Mouse (Mus musculus) G1E (cell line): ENCODE data around the gene Ngf. TPM values are rescaled to one million over a fixed set of nuclear protein-coding genes. Genes with fewer than 3 reads are reported as not detected.

ENCODE experiments used
- ATAC-seq: 2 replicates; pipeline ENCODE4 v1.8.0; 2016; ENCODE audit warnings: mild to moderate bottlenecking; ENCODE audit not compliant: insufficient number of reproducible peaks, poor library complexity, low FRiP score, severe bottlenecking; ENCODE audit errors: extremely low read depth
- DNase-seq: peaks from one replicate; pipeline ENCODE4 v3.0.0; 2012; ENCODE audit warnings: low spot score
- H3K27me3 ChIP-seq: 2 replicates; pipeline ENCODE4 v1.6.1; 2012; ENCODE audit warnings: mild to moderate bottlenecking, low read length, inconsistent platforms; ENCODE audit not compliant: insufficient read depth
- H3K36me3 ChIP-seq: replicated peaks from 2 replicates; pipeline ENCODE3; 2012; ENCODE audit warnings: mild to moderate bottlenecking, inconsistent platforms
- H3K4me1 ChIP-seq: 2 replicates; pipeline ENCODE4 v1.6.1; 2012; ENCODE audit warnings: low read depth, low read length, inconsistent platforms, mixed read lengths; ENCODE audit not compliant: insufficient read depth
- H3K4me3 ChIP-seq: 2 replicates; pipeline ENCODE4 v1.5.1; 2012; ENCODE audit warnings: low read depth, mild to moderate bottlenecking, inconsistent platforms, low read length, moderate library complexity, mixed read lengths
- H3K9me3 ChIP-seq: replicated peaks from 2 replicates; pipeline ENCODE4 v1.6.1; 2012; ENCODE audit warnings: inconsistent platforms
- CTCF ChIP-seq: IDR thresholded peaks from 2 replicates; pipeline ENCODE4 v1.5.1; 2012; ENCODE audit warnings: low read depth, low read length, inconsistent platforms, mixed read lengths
- GATA1 ChIP-seq: IDR thresholded peaks from 2 replicates; pipeline ENCODE4 v1.6.1; 2012; ENCODE audit warnings: borderline replicate concordance, low read length, inconsistent platforms, mixed read lengths
- GATA2 ChIP-seq: IDR thresholded peaks from 2 replicates; pipeline ENCODE4 v1.6.1; 2012; ENCODE audit warnings: low read depth, low read length, inconsistent platforms, borderline replicate concordance
- POLR2AphosphoS5 ChIP-seq: IDR thresholded peaks from 2 replicates; pipeline ENCODE4 v1.6.1; 2012; ENCODE audit warnings: low read depth, low read length, inconsistent platforms; ENCODE audit not compliant: insufficient replicate concordance
- TAL1 ChIP-seq: conservative IDR thresholded peaks from 2 replicates; pipeline ENCODE4 v1.6.1; 2012; ENCODE audit warnings: low read depth, low read length, inconsistent platforms, mixed read lengths
- polyA plus RNA-seq: library from polyadenylated mRNA; stranded (reverse); fragments of >175 nt; gene quantifications from 2 replicates; pipeline ENCODE4 v1.2.3, GENCODE M21; 2012
- total RNA-seq, 2 experiments: library from RNA; stranded (forward) in 1 of 2; stranded (reverse) in 1 of 2; fragments of 200-1000 nt in 1 of 2; fragments of >200 nt in 1 of 2; fragmentation: Nextera tagmentation in 1 of 2; gene quantifications; 2 replicates each; pipeline ENCODE4 v1.2.3; 2014 to 2017

Gene Ngf
- total and polyA plus RNA-seq, 3 experiments: 0.16 TPM; not detected in 2

- ATAC-seq (no peak), DNase-seq (no peak)
- no peaks in the 10 kb centered on the region for H3K36me3 ChIP-seq
- TF ChIP-seq CTCF (no peak), TAL1 (no peak), POLR2AphosphoS5 (no peak), GATA1 (no peak), GATA2 (no peak)
- no peaks in the 10 kb centered on the region for H3K9me3 ChIP-seq
- no peaks in the 10 kb centered on the region for H3K4me1 ChIP-seq
- H3K27me3 ChIP-seq: no peaks in the 10 kb centered on the region; the same call in 1 of the 2 replicates
- H3K4me3 ChIP-seq: no peak overlapping the region
These were observed 31.5 kb downstream of the Ngf start for GRCm38 (mm10) chr3:102501186-102501585.

- Histone ChIP-seq H3K9me3 (no peaks in the 10 kb centered on the region), H3K27me3 (no peaks in the 10 kb centered on the region), H3K36me3 (no peaks in the 10 kb centered on the region), H3K4me1 (no peaks in the 10 kb centered on the region; the same call in 1 of the 2 replicates), H3K4me3 (no peak overlapping the region)
- TF ChIP-seq POLR2AphosphoS5 (no peak), GATA2 (no peak), CTCF (no peak), TAL1 (no peak), GATA1 (no peak)
- ATAC-seq: no peak
- no peak for DNase-seq
These were observed 35.4 kb downstream of the Ngf start for GRCm38 (mm10) chr3:102505129-102505528.

- H3K4me1 ChIP-seq: no peaks in the 10 kb centered on the region; the same call in 1 of the 2 replicates
- H3K27me3 ChIP-seq: no peaks in the 10 kb centered on the region
- H3K4me3 ChIP-seq: no peak overlapping the region
- no peaks in the 10 kb centered on the region for H3K36me3 ChIP-seq
- DNase-seq (no peak), ATAC-seq (no peak)
- no peak for TF ChIP-seq CTCF
- TF ChIP-seq TAL1: no peak
- TF ChIP-seq POLR2AphosphoS5: no peak
- no peak for TF ChIP-seq GATA1
- no peak for TF ChIP-seq GATA2
- no peaks in the 10 kb centered on the region for H3K9me3 ChIP-seq
These were observed 36.3 kb downstream of the Ngf start for GRCm38 (mm10) chr3:102506061-102506460.

GRCm38 (mm10) chr3:102507666-102508260 is 38.0 kb downstream of the Ngf start:
- no peaks in the 10 kb centered on the region; the same call in 1 of the 2 replicates for H3K4me1 ChIP-seq
- no peak for ATAC-seq
- H3K4me3 ChIP-seq: no peak overlapping the region
- no peaks in the 10 kb centered on the region for H3K36me3 ChIP-seq
- TF ChIP-seq GATA2 (no peak), CTCF (no peak), POLR2AphosphoS5 (no peak), TAL1 (no peak), GATA1 (no peak)
- no peak for DNase-seq
- no peaks in the 10 kb centered on the region for H3K9me3 ChIP-seq
- no peaks in the 10 kb centered on the region for H3K27me3 ChIP-seq

- DNase-seq: no peak
- Histone ChIP-seq H3K27me3 (no peaks in the 10 kb centered on the region), H3K4me3 (no peak overlapping the region), H3K36me3 (no peaks in the 10 kb centered on the region), H3K4me1 (no peaks in the 10 kb centered on the region; the same call in 1 of the 2 replicates), H3K9me3 (no peaks in the 10 kb centered on the region)
- no peak for ATAC-seq
- TF ChIP-seq CTCF (no peak), GATA2 (no peak), POLR2AphosphoS5 (no peak), TAL1 (no peak), GATA1 (no peak)
These were observed 38.7 kb downstream of the Ngf start for GRCm38 (mm10) chr3:102508455-102508854.

- Histone ChIP-seq H3K4me3 (no peak overlapping the region), H3K9me3 (no peaks in the 10 kb centered on the region), H3K4me1 (no peaks in the 10 kb centered on the region; the same call in 1 of the 2 replicates), H3K27me3 (no peaks in the 10 kb centered on the region), H3K36me3 (no peaks in the 10 kb centered on the region)
- no peak for DNase-seq
- no peak for TF ChIP-seq POLR2AphosphoS5
- TF ChIP-seq GATA1: no peak
- no peak for TF ChIP-seq CTCF
- no peak for TF ChIP-seq TAL1
- no peak for TF ChIP-seq GATA2
- ATAC-seq: no peak
These were observed 39.9 kb downstream of the Ngf start for GRCm38 (mm10) chr3:102509601-102510000.
